Mouse (Mus musculus) spleen, adult 2 months (tissue): ENCODE measurements around the gene Tpt1. TPM values are rescaled to one million over a fixed set of nuclear protein-coding genes. Genes with fewer than 3 reads are reported as not detected.
"Not testable (repeated sequence)": the region's sequence is repeated elsewhere in the genome, so short reads cannot be mapped to it uniquely, and the experiment has no call there.

Experiments
- DNase-seq, 2 experiments: peaks; one replicate each; pipeline versions ENCODE4 v3.0.0 to v3.0.0-alpha.2; 2012 to 2021; ENCODE audit warnings: low spot score in 2 of 2, low read depth in 1 of 2
- H3K27ac ChIP-seq: fragments of 200-500 bp; 2 replicates; pipeline ENCODE4 v1.5.1; 2012; ENCODE audit warnings: low read length, inconsistent platforms; ENCODE audit not compliant: insufficient read depth
- H3K27me3 ChIP-seq: fragments of 200-500 bp; 2 replicates; pipeline ENCODE4 v1.6.1; 2012; ENCODE audit warnings: mild to moderate bottlenecking, moderate library complexity, low read length, inconsistent platforms; ENCODE audit not compliant: control insufficient read depth, insufficient read depth
- H3K36me3 ChIP-seq: fragments of 200-500 bp; 2 replicates; pipeline ENCODE4 v1.6.1; 2012; ENCODE audit warnings: mild to moderate bottlenecking, low read length, inconsistent platforms; ENCODE audit not compliant: control insufficient read depth, insufficient read depth
- H3K4me1 ChIP-seq: fragments of 200-500 bp; 2 replicates; pipeline ENCODE4 v1.6.1; 2011; ENCODE audit warnings: inconsistent platforms; ENCODE audit not compliant: control insufficient read depth, insufficient read depth, insufficient read length
- H3K4me3 ChIP-seq: fragments of 200-500 bp; 2 replicates; pipeline ENCODE4 v1.5.1; 2011; ENCODE audit warnings: mild to moderate bottlenecking, inconsistent platforms; ENCODE audit not compliant: insufficient read depth, insufficient read length; ENCODE audit errors: extremely low read depth
- CTCF ChIP-seq: fragments of 200-500 bp; IDR thresholded peaks from 2 replicates; pipeline ENCODE4 v1.5.1; 2011; ENCODE audit warnings: mild to moderate bottlenecking, inconsistent platforms; ENCODE audit not compliant: insufficient read depth, insufficient read length, insufficient replicate concordance; ENCODE audit errors: extremely low read depth
- POLR2A ChIP-seq: fragments of 200-500 bp; IDR thresholded peaks from 2 replicates; pipeline ENCODE4 v1.6.1; 2011; ENCODE audit warnings: low read depth, low read length, inconsistent platforms
- WGBS: fragments of 180-500 bp; shearing (Covaris S2); methylation state at CpG from one replicate; pipeline ENCODE4 v1.1.7; 2018; 5-methylcytosine and 5-hydroxymethylcytosine counted together
- polyA plus RNA-seq: library from polyadenylated mRNA; depleted of rRNA; stranded (reverse); fragments of >200 nt; gene quantifications from 2 replicates; pipeline ENCODE4 v1.2.3, GENCODE M21; 2012

Tpt1 gene
- polyA plus RNA-seq, 1 experiment = 2,473 TPM

DNA sequence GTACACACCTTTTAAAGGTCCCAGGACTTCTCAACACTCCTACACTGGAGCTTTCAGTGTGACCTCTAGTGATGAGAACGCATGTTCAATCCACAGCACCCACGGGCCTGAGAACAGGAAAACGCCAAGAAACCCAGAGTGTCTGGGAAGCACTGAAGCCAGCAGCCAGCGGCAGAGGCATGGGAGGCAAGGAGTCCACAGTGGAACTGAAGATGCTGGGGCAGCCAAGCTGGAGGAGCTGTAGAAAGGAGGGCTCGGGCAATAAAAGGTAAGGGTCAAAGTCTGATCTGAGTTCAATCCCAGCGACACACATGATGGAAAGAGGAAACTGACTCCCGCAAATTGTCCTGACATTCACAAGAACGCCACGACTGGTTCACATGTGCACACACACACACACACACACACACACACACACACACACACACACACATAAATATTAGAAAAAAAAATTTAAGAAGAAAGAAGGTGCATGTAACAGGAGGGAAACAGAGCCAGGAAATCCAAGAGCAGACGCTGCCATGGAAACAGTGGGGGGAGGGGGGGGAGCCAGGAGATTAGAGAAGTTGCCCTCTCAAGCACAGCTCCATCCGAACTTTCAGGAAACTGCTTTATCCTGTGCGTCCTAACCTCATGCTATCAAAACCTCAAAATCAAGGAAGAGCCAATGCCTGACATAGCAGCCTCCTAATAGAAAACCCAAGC is 11.2 kb upstream of the Tpt1 start:
- no peaks in the 10 kb centered on the region; the same call in 1 of the 2 replicates for H3K4me1 ChIP-seq
- WGBS = 8% methylated on average over 12 of the region's 12 CpGs
- H3K36me3 ChIP-seq = no peaks in the 10 kb centered on the region
- DNase-seq = no peak
- H3K4me3 ChIP-seq = peak overlapping the region; percentile 14; the same call in 1 of the 2 replicates
- no peaks in the 10 kb centered on the region for H3K27me3 ChIP-seq
- TF ChIP-seq CTCF (no peak), POLR2A (no peak)
- H3K27ac ChIP-seq = peak overlapping the region; percentile 87

DNA sequence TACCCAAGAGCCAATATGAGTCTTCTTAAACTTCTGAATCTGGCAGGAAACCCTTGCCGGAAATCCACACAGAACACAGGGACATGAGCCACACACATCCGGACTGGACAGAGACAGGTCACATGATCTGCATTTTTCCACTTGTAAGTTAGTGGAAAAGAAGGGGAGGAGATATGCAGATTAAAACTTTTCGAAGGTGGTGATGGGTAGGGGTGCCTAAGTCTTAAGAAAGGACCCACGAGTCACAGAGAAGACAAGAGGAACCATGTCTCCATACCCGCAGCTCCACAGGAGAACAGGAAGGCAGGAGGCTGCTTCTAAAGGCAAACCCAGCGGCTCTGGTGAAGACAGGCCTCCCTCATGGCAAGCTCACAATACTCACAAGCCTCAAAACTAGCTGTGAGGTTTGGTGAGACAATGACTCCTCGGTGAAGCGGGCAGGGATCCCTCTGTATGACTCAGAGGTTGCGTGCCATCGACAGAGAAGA is 10.6 kb upstream of the Tpt1 start:
- under 1% methylated on average over 10 of the region's 10 CpGs for WGBS
- no peak; the same call in 1 of the 2 replicates for TF ChIP-seq POLR2A
- Histone ChIP-seq H3K27me3 (no peaks in the 10 kb centered on the region), H3K4me3 (peak overlapping the region; percentile 64), H3K36me3 (no peaks in the 10 kb centered on the region), H3K4me1 (no peaks in the 10 kb centered on the region; the same call in 1 of the 2 replicates), H3K27ac (peak overlapping the region; percentile 87)
- peak; percentile 35 to 80 for DNase-seq

DNA sequence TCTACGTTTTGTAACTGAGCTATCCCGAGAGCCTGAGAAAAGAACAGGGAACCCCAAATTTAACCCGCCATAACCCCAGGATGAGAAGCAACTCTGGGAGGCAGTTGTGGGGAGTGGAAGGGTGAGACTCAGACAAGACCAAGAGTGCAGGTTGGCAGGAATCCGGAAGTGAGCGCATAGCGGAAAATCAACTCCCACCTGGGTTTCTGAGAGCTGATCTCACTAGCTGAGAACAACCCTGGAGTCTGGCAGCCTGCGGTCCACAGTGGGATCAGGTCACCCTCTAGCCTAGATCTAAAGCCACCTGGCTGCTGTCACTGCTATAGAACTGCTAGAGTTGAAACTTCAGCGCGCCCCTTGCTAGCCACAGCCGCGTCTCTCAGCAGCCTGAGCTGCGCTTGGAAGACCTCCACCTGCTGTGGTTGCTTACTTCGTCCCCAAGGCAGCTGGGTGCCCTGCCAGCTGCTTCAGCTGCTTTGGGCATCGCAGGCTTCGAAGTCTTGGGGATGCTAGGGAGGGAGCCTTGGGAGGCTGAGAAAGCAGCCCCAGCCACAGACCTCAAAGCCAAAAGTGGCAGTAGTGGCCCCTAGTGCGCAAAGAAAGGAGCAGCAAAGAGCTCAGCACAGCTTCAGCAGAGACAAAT is 10.0 kb upstream of the Tpt1 start:
- no peaks in the 10 kb centered on the region for H3K36me3 ChIP-seq
- WGBS = under 1% methylated on average over 16 of the region's 16 CpGs
- TF ChIP-seq POLR2A = peak; percentile 3; the same call in 1 of the 2 replicates
- TF ChIP-seq CTCF = no peak
- DNase-seq = peak; percentile 68 to 69
- peak overlapping the region; percentile 64 for H3K4me3 ChIP-seq
- no peaks in the 10 kb centered on the region; the same call in 1 of the 2 replicates for H3K4me1 ChIP-seq
- H3K27me3 ChIP-seq = no peaks in the 10 kb centered on the region
- peak overlapping the region; percentile 87 for H3K27ac ChIP-seq

DNA sequence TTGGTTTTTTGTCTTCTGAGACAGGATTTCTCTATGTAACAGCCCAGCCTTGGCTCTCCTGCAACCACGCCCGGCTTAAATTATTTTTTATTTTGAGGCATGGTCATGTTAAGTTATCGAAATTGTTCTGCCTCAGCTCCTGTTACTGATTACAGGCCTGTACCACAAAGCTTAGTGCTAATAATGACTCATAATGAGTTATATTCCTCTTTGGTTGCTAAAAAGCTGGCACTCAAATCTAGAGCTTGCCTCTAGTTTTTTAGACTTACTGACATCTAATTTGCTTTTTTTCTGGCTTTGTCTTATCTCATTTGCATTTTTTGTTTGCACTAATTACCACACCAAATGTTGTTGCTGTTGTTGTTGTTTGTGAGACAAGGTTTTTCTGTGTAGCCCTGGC is 8.3 kb upstream of the Tpt1 start:
- TF ChIP-seq CTCF (no peak), POLR2A (no peak)
- DNase-seq = no peak
- H3K4me1 ChIP-seq = no peaks in the 10 kb centered on the region; the same call in 1 of the 2 replicates
- H3K36me3 ChIP-seq = no peaks in the 10 kb centered on the region
- no peak overlapping the region for H3K4me3 ChIP-seq
- H3K27ac ChIP-seq = no peak overlapping the region
- 88% methylated on average over 3 of the region's 3 CpGs for WGBS
- no peaks in the 10 kb centered on the region for H3K27me3 ChIP-seq

DNA sequence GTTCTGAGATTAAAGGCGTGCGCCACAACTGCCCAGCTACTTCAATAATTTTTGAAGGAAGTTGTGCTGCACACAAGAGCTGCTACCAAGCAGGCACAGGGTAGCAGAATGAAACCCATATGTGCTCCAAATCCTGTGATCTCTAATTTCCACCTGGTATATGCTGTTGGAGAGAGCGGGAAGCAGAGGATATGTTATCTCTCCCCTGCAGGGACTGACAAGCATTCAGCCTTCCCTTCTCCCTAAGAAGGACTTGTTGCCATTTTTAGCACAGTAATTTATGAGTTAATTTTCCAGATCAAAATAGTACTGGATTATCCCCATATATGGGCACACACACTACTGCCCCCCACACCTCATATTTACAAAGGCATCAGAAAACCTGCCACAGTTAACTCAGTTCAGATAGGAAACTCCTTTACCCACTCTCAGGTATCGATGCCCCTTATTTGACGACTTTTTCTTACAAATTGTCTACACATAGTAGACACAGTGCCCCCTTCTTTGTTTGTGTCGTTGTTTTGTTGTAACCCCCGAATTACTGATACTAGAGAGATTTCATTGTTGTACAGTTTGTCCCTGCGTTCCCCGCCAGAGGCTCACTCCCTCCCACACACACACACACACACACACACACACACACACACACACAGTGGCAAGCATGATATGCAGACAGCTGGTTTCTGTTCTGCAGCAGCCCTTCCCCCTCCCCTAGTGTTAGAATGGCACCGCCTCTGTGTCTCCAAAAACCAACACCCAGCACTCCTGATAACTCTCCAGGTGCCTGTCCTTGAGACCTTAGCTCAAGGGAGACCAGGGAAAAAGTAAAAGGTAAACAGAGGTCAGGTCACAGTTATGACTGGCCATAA is 7.6 kb upstream of the Tpt1 start:
- H3K36me3 ChIP-seq = no peaks in the 10 kb centered on the region
- no peak overlapping the region for H3K27ac ChIP-seq
- no peaks in the 10 kb centered on the region; the same call in 1 of the 2 replicates for H3K4me1 ChIP-seq
- DNase-seq = peak in 1 of 2 experiments; percentile 25
- H3K27me3 ChIP-seq = no peaks in the 10 kb centered on the region
- no peak overlapping the region for H3K4me3 ChIP-seq
- no peak for TF ChIP-seq CTCF
- no peak for TF ChIP-seq POLR2A
- 35% methylated on average over 10 of the region's 10 CpGs for WGBS

DNA sequence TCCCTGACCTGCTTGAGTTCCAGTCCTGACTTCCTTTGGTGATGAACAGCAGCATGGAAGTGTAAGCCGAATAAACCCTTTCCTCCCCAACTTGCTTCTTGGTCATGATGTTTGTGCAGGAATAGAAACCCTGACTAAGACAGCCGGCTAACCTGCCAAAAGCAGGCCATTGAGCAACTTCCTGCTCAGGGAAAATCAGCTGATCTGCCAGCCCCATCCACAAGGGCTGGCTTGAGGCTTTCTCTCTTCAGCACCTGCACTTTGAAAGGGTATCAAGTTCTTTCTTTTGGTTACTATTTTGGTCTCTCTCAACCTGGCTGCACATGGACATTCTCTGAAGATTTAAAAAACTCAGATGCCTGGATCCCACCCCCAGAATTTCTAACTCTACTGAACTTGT is 3.1 kb upstream of the Tpt1 start:
- not testable (repeated sequence) for H3K27ac ChIP-seq, DNase-seq, H3K27me3 ChIP-seq, H3K4me1 ChIP-seq, H3K36me3 ChIP-seq, H3K4me3 ChIP-seq
- WGBS = 51% methylated on average over 2 of the region's 2 CpGs
